Mouse (Mus musculus): Measurements from ENCODE around the gene Rad50. TPM values are rescaled to one million over a fixed set of nuclear protein-coding genes. Genes with fewer than 3 reads are reported as not detected.
A peak's percentile ranks its signal among the peaks of the same experiment; 100 is the strongest.

The Rad50 gene
- polyA plus RNA-seq, 1 experiment from 2014 or later = 28.1 TPM

DNA sequence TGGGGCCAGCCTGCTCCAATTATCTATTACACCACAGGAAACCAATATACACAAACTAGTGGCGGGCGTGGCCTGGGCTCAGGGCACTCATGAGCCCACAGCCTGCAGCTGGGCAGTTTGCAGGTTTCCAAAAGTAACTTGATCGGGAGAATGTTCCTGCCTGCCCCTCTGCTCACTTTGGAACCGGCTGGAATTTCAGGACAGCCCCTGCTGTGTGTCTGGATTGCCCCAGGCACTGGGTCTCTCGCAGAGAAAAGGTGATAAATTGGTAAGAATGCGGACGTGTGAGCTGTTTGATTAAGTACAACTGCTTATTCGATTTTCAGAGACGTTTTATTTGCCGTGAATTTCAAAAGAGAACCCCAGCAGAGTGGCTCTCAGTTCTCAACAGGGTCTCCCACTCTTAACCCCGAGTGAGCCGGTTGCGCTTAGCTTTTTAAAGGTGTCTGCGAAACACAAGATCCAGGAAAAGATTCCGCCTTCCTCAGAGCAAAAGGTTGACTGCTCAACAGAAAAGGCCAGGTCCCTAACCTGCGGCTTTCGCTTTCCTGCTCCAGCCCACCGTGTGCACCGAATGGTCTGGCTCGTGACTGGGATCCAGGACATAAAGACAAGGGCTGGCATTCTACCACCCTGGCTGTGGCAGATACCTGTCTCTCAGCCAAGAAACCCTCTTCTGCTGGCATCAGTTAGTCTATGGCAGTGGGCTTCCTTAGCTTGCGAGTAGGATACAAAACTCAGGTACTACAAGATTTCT is 69.9 kb downstream of the Rad50 start:
- Histone ChIP-seq H3K4me3 (peak overlapping the region; percentile 34), H3K9me3 (replicated peaks) (no peaks in the 10 kb centered on the region), H3K4me1 (peaks cover 32% of the 10 kb centered on the region), H3K27me3 (ENCODE audit: low read depth, poor library complexity, severe bottlenecking) (peaks cover 40% of the 10 kb centered on the region), H3K36me3 (no peaks in the 10 kb centered on the region), H3K27ac (peak overlapping the region; percentile 64; the same call in 1 of the 2 replicates)
- WGBS = 11% methylated on average over 21 of the region's 21 CpGs
- peak; percentile 75 for DNase-seq (ENCODE audit: low spot score)

GRCm38 (mm10) chr11:53636183-53636646 is 70.9 kb downstream of the Rad50 start:
- peak; percentile 46 for DNase-seq (ENCODE audit: low spot score)
- Histone ChIP-seq H3K4me3 (peak overlapping the region; percentile 54), H3K4me1 (peaks cover 31% of the 10 kb centered on the region), H3K27me3 (ENCODE audit: low read depth, poor library complexity, severe bottlenecking) (peaks cover 40% of the 10 kb centered on the region), H3K36me3 (no peaks in the 10 kb centered on the region), H3K9me3 (replicated peaks) (no peaks in the 10 kb centered on the region), H3K27ac (peak overlapping the region; percentile 81)
- 2% methylated on average over 40 of the region's 40 CpGs for WGBS

GRCm38 (mm10) chr11:53635590-53636182 is 71.4 kb downstream of the Rad50 start:
- Histone ChIP-seq H3K27me3 (ENCODE audit: low read depth, poor library complexity, severe bottlenecking) (peaks cover 40% of the 10 kb centered on the region), H3K4me3 (peak overlapping the region; percentile 54), H3K27ac (peak overlapping the region; percentile 81), H3K36me3 (no peaks in the 10 kb centered on the region), H3K9me3 (replicated peaks) (no peaks in the 10 kb centered on the region), H3K4me1 (peaks cover 28% of the 10 kb centered on the region)
- 38% methylated on average over 9 of the region's 9 CpGs for WGBS
- DNase-seq (ENCODE audit: low spot score) = no peak

DNA sequence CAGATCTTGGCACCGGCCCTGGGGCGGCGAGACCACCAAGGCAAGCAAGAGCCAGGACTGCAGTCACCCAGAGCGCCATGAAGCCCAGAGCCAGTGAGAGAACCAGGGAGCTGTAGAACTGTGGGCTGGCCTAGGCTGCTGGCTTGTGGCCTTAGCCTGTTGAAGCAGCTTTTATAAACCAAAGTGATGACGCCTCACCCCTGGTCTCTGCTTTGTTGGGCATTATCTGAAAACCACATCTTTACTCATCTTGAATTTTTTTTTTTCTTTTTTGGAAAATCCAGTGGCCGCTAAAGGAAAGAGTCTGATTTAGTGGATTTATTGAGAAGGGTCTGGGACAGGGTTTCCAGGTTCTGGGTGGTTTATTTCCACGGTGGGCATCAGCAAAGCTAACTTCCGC is 72.6 kb downstream of the Rad50 start, which contains the start of gene Il13:
Il13 (minus strand) TSS at position 147 of the 400 bp plus-strand sequence.
- peaks cover 28% of the 10 kb centered on the region for H3K4me1 ChIP-seq
- H3K27me3 ChIP-seq (ENCODE audit: low read depth, poor library complexity, severe bottlenecking) = peaks cover 40% of the 10 kb centered on the region
- DNase-seq (ENCODE audit: low spot score) = no peak
- no peaks in the 10 kb centered on the region for H3K9me3 ChIP-seq (replicated peaks)
- no peak within 1 kb of the TSS for H3K4me3 ChIP-seq
- no peak within 1 kb of the TSS for H3K27ac ChIP-seq
- 92% methylated on average over 8 of the region's 8 CpGs for WGBS
- H3K36me3 ChIP-seq = no peaks in the 10 kb centered on the region

DNA sequence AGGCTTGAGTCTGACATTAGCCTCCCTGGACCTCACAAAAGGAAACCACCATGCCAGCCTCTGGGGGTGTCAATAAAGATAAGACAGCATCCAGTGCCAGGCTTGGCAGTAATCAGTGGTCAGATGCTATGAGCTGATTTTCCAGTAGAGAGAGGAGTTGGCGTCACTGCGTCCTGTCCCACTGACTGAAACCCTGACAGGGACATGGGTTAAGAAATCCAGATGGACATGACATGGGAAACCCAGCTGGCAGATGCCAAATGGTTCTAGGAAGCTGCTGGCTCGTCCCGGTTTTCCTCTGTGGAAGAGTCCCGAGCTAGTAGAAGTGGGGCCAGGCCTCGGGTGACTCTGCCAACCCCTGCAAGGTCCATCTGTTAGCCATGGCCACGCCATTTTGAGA is 73.5 kb downstream of the Rad50 start:
- Histone ChIP-seq H3K9me3 (replicated peaks) (no peaks in the 10 kb centered on the region), H3K4me1 (peaks cover 28% of the 10 kb centered on the region), H3K4me3 (no peak overlapping the region), H3K27ac (no peak overlapping the region), H3K27me3 (ENCODE audit: low read depth, poor library complexity, severe bottlenecking) (peaks cover 40% of the 10 kb centered on the region), H3K36me3 (no peaks in the 10 kb centered on the region)
- 89% methylated on average over 7 of the region's 7 CpGs for WGBS
- DNase-seq (ENCODE audit: low spot score) = no peak

DNA sequence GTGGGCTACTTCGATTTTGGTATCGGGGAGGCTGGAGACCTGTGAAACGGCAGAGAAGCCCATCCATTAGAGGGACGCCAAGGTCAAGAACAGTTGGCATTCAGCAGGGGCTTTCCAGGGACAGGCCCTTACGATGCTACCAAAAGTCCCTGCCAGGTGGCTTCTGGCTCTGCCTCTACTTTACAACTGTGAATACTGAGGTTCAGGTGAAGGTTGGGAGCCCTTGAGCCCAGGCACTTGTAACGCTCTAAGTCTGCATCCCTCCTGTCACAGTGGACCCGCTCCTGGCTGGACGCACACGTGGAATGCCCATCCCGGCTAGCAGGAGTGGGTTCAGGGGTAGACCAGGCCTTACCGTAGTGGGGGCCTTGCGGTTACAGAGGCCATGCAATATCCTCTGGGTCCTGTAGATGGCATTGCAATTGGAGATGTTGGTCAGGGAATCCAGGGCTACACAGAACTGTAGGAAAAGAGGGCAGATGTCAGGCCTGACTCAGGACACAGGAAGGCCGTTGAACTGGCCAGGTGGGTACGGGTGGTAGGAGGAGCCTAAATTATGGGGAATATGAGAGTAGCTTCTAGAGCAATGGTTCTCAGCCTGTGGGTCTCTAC is 74.9 kb downstream of the Rad50 start:
- H3K9me3 ChIP-seq (replicated peaks) = no peaks in the 10 kb centered on the region
- peaks cover 35% of the 10 kb centered on the region for H3K27me3 ChIP-seq (ENCODE audit: low read depth, poor library complexity, severe bottlenecking)
- peaks cover 25% of the 10 kb centered on the region for H3K4me1 ChIP-seq
- peak; percentile 40 for DNase-seq (ENCODE audit: low spot score)
- no peak overlapping the region for H3K27ac ChIP-seq
- no peak overlapping the region for H3K4me3 ChIP-seq
- WGBS = 76% methylated on average over 14 of the region's 14 CpGs
- no peaks in the 10 kb centered on the region for H3K36me3 ChIP-seq

GRCm38 (mm10) chr11:53627859-53628258 is 79.3 kb downstream of the Rad50 start:
- Histone ChIP-seq H3K4me3 (no peak overlapping the region), H3K36me3 (no peaks in the 10 kb centered on the region), H3K4me1 (0 out of 2 replicates have a peak, but pooled peaks cover 8% of the 10 kb centered on the region), H3K9me3 (replicated peaks) (no peaks in the 10 kb centered on the region), H3K27ac (no peak overlapping the region), H3K27me3 (ENCODE audit: low read depth, poor library complexity, severe bottlenecking) (no peaks in the 10 kb centered on the region)
- DNase-seq (ENCODE audit: low spot score) = peak; percentile 80
- WGBS = 15% methylated on average over 1 of the region's 1 CpGs

DNA sequence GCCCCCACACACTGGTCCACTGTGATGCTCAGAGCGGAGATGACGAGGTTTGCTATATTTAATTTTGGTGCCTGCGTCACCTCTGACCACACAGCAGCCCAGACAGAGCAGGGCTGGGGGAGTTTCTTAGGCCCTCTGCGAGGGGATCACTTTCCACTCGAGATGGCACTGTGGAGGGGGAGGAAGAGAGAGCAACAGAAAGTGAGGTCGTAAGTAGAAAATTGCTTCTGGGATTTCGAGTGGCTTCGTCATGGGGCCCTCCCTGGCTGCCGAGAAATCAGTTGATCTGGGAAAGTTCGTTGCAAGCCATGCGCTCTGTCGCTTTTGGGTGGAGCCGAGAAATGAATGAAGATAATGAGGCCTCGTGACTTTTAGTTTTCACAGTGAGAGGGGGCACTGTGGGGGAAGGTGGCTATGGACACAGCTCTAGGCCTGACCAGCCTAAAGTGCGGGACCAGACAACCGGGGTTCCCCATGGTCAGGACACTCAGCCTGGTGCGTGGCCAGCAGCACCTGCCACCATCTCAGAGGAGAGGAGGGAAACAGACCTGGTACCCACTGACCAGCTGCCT is 80.2 kb downstream of the Rad50 start:
- Histone ChIP-seq H3K36me3 (no peaks in the 10 kb centered on the region), H3K4me3 (no peak overlapping the region), H3K27ac (no peak overlapping the region), H3K9me3 (replicated peaks) (no peaks in the 10 kb centered on the region), H3K27me3 (ENCODE audit: low read depth, poor library complexity, severe bottlenecking) (no peaks in the 10 kb centered on the region), H3K4me1 (0 out of 2 replicates have a peak, but pooled peaks cover 8% of the 10 kb centered on the region)
- WGBS = 78% methylated on average over 17 of the region's 17 CpGs
- no peak for DNase-seq (ENCODE audit: low spot score)

DNA sequence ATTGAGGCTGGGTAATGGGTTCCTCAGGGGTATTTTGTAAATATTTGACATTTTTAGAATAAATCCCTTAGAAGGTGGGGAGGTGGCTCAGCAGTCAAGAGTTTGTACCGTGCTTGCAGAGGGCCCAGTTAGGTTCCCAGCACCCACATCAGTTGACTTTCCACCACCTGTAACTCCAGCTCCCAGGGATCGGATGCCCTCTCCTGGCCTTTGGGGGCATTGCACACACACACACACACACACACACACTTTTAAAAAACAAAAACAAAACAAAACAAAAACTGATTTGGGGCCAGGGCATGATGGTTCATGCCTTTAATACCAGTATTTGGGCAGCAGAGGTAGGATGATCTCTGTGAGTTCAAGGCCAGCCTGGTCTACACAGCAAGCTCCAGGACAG is 83.0 kb downstream of the Rad50 start:
- 89% methylated on average over 2 of the region's 2 CpGs for whole genome bisulfite sequencing

GRCm38 (mm10) chr11:53623573-53623972 is 83.5 kb downstream of the Rad50 start:
- Histone ChIP-seq H3K4me1 (0 out of 2 replicates have a peak, but pooled peaks cover 8% of the 10 kb centered on the region), H3K9me3 (replicated peaks) (no peaks in the 10 kb centered on the region), H3K27ac (no peak overlapping the region), H3K4me3 (no peak overlapping the region), H3K27me3 (ENCODE audit: low read depth, poor library complexity, severe bottlenecking) (no peaks in the 10 kb centered on the region), H3K36me3 (no peaks in the 10 kb centered on the region)
- WGBS = 81% methylated on average over 9 of the region's 9 CpGs
- no peak for DNase-seq (ENCODE audit: low spot score)

More for the DNA sequence above, 83.0 kb downstream of the Rad50 start:
- Histone ChIP-seq H3K27me3 (ENCODE audit: low read depth, poor library complexity, severe bottlenecking) (no peaks in the 10 kb centered on the region), H3K4me3 (no peak overlapping the region), H3K4me1 (0 out of 2 replicates have a peak, but pooled peaks cover 8% of the 10 kb centered on the region), H3K36me3 (no peaks in the 10 kb centered on the region), H3K27ac (no peak overlapping the region), H3K9me3 (replicated peaks) (no peaks in the 10 kb centered on the region)
- DNase-seq (ENCODE audit: low spot score) = no peak

GRCm38 (mm10) chr11:53622440-53622806 is 84.7 kb downstream of the Rad50 start:
- H3K4me1 ChIP-seq = 0 out of 2 replicates have a peak, but pooled peaks cover 6% of the 10 kb centered on the region
- no peaks in the 10 kb centered on the region for H3K27me3 ChIP-seq (ENCODE audit: low read depth, poor library complexity, severe bottlenecking)
- WGBS = 78% methylated on average over 6 of the region's 6 CpGs
- no peak overlapping the region for H3K27ac ChIP-seq
- no peak for DNase-seq (ENCODE audit: low spot score)
- no peak overlapping the region for H3K4me3 ChIP-seq
- no peaks in the 10 kb centered on the region for H3K36me3 ChIP-seq
- H3K9me3 ChIP-seq (replicated peaks) = no peaks in the 10 kb centered on the region

- H3K4me3 ChIP-seq = no peak overlapping the region
- H3K36me3 ChIP-seq = no peaks in the 10 kb centered on the region
- WGBS = 93% methylated on average over 11 of the region's 11 CpGs
- H3K9me3 ChIP-seq (replicated peaks) = no peaks in the 10 kb centered on the region
- H3K27me3 ChIP-seq (ENCODE audit: low read depth, poor library complexity, severe bottlenecking) = no peaks in the 10 kb centered on the region
- DNase-seq (ENCODE audit: low spot score) = no peak
- H3K27ac ChIP-seq = no peak overlapping the region
- H3K4me1 ChIP-seq = 0 out of 2 replicates have a peak, but pooled peaks cover under 1% of the 10 kb centered on the region
Observed at GRCm38 (mm10) chr11:53621582-53622439, 85.3 kb downstream of the Rad50 start.

Data from limb, embryonic 10.5 days (tissue).